Mouse (Mus musculus): Measurements from ENCODE around the gene Pyroxd2.
"Not testable (repeated sequence)": the region's sequence is repeated elsewhere in the genome, so short reads cannot be mapped to it uniquely, and the experiment has no call there.

Gene Pyroxd2

DNA sequence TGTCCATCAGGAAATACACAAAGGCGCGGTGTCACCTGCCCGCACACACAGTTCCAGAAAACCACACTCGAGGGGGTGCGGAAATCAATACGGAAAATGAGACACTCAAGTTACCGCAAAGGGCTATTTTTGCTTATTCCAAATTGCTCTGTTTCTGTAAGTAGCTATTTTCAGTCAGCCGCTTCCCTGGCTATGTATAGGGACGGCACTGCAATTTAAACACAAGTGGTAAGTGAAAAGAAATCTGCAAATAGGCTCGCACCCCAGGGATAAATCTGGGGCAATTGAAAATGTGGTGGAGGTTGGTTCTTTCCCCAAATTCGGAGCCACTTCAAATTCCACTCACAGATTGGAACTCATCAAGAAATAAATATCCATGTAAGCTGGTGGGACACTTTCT, 63.3 kb downstream of the Pyroxd2 start:
- DNase-seq (ENCODE audit: low spot score) = no peak

DNA sequence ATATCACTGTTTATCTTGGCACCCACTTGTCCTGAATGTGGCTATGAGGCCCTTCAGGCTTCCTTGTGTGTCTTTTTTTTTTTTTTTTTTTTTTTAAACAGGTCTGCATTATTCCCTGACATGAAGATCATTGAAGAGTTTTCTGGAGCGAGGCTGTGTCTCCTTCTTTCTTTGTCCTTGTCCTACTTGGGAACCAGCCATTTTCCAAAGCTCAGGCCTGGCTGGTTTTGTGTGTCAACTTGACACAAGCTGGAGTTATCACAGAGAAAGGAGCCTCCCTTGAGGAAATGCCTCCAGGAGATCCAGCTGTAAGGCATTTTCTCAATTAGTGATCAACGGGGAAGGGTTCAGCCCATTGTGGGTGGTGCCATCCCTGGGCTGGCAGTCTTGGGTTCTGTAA, 69.8 kb downstream of the Pyroxd2 start:
- not testable (repeated sequence) for DNase-seq (ENCODE audit: low spot score)

DNA sequence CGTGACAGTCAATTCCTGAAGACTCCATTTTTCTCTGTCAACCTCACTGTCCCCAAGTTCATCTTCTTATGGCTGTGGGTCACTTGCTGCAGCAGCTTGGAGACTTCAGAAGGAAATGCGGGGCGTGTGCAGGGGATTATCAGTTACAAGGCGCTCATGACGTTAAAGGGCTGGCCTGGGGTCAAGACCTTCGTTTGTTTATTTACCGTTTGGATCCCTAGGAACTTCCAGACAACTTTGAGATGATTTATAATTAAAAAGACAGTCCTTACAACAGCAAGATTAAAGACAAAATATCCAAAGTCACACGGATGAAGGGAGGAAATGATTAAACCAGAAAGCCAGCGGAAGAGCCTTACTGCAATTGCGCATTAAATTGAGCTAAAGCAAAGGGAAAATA, 74.4 kb downstream of the Pyroxd2 start:
- DNase-seq (ENCODE audit: low spot score) = no peak

DNA sequence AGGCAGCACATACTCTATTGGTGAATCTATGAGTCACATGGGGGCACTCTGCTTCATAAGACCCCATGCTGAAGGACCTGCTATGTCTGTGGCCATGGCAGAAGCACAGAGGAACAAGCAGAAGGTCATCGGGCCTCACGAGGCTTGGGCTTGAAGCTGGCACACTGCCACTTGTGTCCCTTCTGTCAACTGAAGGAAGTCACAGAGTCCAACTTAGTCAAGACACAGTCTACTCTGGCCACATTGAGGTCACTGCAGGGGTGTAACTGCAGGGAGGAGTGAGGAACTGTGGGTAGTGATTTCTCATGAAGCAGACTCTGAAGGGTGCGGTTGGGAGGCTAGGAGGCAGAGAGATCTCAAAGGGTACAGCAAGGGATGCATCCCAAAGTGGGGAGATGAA, 75.1 kb downstream of the Pyroxd2 start:
- DNase-seq (ENCODE audit: low spot score) = no peak

DNA sequence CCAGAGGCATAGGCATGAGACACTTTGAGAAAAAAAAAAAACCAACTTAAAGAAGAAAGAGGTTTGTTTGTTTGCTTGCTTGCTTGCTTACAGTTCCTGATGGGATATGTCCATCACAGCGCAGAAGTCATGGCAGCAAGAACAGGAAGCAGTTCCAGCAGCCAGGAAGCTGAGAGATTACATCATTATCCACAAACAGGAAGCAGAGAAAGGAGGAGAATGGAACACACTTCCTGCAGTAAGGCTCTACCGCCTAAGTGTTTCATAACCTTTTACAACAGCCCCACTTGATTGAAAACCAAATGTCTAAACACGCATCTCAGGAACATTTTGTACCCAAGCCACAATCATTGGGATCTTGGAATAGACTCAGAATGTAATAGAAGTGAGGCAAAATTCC, 75.6 kb downstream of the Pyroxd2 start:
- no peak for DNase-seq (ENCODE audit: low spot score)
